Mouse (Mus musculus) induced T-regulatory cell, adult 2 months (primary cell): ENCODE results near the gene Neu2.

Experiments
- DNase-seq: peaks from one replicate; pipeline ENCODE4 v3.0.0-alpha.2; 2012; ENCODE audit warnings: low read depth

Gene Neu2

DNA sequence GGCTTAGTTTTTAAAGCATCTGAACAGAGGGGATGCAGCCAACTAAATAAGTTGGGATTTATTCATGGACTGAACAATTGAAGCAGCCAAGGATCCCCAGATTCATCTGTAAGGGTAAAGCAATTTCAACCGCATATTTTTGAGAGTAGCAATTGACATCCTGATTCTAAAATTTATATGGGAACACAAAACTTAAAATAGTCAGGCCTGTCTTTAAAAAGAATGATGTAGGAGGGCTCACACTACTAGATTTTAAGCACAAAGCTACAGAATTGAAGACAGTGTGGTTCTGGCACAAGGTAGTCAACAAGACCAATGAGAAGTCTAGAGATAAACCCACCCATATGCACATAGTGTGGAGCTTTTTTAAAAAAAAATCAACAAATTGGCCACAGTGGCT, 27.3 kb downstream of the Neu2 start:
- DNase-seq, result no peak

DNA sequence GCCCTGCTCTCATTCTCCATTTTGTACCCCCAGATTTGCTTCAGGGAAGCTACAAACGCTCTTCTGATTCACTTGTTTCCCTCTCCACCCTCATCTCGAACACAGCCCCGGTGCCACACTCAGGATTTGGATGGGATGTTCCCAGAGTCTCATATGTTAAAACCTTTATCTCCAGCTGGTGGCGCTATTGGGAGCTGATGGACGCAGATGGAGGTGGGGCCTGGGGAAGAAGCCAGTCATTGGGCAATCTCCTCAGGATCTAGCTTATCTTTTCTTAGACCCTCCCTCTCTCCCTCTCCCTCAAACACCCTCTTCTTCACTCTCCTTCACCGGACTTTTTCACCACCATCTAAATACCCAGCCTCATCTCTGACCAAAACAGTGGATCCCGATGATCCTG, 31.9 kb downstream of the Neu2 start:
- peak; percentile 57 for DNase-seq

DNA sequence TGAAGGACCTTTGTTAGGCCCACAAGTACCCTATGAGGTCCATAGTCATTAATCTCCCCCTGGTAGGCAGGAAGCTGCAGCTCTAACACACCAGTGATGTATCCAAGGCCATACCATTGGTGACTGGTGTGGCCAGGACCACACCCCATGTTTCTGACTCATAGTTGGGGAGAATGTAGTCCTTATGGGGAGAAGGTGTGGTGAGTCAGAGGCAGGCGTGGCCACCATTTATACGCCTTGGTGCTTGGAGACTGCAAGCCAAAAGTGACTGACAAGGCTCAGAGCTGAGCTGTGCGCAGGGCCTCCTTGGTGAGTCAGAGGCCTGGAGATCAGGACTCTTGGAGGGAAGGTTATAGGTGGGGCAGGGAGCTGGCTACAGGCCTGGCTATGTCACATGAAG, 41.3 kb downstream of the Neu2 start:
- DNase-seq, result peak; percentile 28

DNA sequence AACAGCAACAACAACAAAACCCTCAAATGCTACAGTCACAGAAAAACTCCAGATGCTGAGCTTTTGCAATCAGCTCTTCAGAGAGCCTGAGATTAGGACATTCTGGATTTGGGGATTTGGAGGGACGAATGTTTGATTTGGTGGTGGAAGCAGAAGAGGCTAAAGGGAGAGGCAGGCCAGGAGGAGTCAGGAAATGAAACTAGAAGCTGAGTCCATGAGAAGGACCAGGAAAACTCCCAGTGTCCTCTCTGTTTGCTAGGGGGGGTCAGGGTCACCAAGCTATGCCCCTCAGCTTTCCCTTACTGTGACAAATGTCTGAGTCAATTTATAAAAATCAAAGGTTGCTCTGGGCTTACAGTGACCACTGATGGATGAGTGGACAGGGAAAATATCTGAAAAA, 43.9 kb downstream of the Neu2 start:
- no peak for DNase-seq

DNA sequence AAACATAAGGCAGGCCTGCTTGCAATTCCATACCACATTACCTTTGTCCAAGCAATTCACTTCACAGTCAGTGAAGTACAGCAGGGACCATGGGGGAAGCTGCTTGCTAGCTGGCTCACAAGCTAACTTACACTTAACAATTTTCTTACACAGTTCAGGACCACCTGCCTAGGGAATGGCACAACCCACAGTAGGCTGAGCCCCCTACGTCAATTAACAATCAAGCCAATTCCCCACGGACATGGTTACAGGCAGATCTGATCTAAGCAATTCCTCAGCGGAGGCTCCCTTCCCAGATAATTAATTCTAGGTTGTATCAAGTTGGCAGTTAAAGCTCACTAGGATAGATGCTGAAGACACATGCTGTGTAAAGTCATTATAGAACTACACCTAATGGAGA, 53.3 kb downstream of the Neu2 start:
- DNase-seq, result no peak

DNA sequence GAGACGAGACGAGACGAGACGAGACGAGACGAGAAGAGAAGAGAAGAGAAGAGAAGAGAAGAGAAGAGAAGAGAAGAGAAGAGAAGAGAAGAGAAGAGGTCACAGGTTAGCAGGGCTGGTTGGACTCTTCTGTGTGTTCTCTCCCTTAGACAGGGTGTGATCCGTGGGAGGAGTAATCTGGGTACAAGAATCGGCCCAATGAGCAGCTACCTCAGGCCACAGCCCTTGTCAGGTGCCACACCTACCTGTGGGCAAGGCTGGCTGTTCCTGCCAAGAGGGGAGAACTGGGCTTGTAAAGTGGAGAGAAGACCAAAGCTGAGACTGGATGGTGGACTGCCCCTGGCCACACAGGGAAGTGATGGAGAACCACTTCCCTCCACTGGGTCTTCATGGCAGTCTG, 56.1 kb downstream of the Neu2 start:
- no peak for DNase-seq

DNA sequence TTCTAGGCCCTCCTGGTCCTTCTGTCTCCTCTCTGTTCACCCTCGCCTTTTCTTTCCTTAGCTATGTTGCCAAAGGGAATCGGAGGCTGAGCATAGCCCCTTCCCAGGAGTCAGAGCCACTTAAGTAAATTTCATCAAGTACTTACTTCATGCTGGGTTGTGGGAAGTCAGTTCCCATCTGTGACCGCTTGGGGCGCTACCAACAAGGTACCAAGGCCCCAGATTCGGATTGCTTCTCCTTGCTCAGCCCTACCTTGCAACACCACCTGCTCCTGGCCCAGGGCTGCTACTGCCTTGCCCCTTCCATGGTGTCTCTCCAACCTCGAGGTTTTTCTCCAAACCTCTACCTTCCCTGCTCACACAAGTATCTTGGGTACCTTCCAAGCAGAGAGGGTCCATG, 58.7 kb downstream of the Neu2 start:
- DNase-seq, result peak; percentile 70

DNA sequence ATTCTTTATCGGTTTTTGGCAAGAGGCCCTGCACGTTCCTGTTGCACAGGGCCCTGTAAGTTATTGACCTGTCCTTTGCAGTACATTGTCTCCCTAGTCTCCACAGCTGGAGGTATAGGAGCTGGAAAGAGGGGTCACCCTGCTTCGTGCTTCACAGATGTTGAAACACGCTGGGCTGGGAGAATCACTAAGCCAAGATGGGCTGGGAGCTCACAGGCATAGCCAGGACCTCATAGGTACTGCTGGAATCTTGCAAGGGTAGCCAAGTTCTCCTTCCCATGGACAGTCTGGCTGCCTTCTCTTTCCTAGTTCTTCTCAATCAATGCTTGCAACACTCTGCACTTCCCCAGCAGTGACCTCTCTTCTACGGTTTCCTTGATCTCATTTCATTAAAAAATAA, 63.6 kb downstream of the Neu2 start:
- no peak for DNase-seq

DNA sequence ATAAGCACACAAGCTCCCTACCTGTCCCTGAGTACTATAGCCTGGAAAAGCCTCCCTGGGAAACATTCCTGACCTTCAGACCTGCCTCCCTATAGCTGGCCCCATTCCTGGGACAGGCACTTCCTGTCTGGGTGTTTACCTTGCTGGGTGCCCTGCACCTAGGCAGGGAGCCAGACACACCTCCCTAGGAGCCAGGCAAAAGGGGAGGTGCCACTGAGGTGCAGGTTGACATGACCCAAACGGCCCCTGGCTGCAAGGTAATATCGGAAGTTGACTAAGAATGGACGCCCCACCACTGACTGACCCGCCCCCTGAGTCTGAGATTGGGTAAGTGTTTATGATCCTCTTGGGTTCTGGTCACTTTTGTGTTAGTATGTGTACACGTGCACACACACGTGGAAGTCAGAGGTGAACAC, 64.1 kb downstream of the Neu2 start, which contains the start of gene Ngef:
Gene Ngef, minus strand, starts transcription at position 71 of the 416 bp plus-strand sequence.
- no peak for DNase-seq

DNA sequence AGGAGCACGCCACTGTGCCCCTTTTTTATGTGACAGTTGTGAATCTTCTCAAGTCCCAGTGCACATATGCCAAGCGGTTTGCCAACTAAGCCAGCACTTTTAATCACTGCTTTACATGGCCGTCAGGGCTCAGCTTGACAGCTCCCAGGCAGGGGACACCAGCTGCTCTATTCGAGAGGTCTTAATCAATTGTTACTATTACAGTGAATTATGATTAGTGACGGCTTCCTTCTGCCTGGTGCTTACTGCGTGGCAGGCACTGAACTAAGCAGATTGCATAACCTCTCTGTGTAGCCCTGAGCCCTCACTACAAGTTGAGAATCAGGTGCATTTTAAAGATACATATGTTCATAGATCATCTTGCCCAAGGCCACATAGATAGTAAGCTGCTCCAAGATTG, 64.7 kb downstream of the Neu2 start:
- no peak for DNase-seq

DNA sequence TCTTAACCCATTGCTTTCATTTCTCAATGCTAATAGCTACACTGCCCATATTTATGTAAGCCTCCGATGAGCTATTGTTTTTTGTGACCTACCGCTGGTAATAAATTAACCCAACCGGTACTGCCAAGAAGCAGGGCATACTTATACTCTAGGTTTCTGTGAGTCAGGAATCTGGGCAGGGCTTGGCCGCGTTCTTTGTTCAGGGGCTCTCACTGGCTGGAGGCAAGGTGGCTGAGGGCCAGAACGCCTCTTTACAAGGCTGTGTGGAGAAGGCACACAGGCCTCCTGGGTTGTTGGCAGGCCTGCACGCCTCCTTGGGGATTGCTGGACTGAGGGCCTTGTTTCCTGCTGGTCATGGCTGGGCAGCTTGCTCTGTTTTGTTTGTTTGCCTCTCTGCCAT, 65.1 kb downstream of the Neu2 start:
- no peak for DNase-seq

DNA sequence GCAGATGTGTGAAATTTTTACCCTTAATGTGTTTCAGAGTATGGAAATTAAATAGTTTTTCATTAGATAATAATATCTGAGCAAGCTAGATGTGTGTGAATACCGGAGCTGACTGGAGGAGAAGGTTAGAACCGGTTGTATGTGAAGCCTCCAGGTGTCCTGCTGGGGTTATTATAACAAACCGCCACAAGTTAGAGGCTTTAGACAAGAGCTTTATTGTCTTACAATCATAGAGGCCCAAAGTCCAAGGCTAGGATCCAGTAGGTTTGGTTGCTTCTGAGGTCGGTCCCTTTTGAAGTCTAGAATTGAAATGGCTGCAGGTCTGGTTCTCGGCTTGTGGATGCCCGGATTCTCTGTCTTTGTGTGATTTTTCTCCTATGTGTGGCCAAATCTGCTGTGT, 69.3 kb downstream of the Neu2 start:
- no peak for DNase-seq

DNA sequence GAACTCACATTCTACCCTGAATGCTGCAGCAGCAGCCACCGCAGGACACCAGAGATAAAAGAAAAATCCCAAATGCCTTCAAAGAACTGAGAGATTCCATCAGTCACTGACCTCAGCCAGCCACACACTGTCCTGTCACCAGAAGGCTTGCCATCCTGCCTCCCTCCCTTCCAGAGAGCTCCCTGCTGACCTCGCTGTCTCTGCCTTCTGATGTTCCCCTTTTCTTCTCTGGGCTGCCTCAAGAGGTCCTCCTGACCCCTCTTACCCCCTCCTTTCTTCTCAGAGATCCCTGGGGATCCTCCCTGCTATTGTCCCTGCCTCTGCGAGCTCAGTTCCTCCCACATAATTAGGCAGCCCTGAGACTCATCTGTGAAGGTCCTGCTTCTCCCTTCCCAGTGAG, 71.1 kb downstream of the Neu2 start:
- DNase-seq, result no peak

DNA sequence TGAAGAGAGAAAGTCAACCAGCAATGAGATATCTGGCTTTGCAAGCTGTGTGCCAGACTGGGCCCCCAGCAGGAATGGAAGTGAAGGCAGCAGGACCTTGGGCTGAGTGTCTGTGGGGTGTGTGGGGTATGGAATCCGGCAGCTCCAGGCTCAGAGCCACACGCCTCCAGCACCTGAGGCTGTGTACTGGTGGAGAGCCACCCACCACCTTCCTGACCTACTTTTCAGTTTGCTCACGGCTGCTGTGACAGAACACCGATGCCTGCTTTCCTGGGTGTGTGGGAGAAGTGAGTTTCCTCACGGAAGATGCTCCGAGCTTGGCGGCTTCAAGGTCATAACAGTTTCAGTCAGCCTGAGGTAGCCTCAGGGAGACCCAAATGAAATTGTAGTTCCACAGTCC, 79.5 kb downstream of the Neu2 start:
- DNase-seq, result no peak

DNA sequence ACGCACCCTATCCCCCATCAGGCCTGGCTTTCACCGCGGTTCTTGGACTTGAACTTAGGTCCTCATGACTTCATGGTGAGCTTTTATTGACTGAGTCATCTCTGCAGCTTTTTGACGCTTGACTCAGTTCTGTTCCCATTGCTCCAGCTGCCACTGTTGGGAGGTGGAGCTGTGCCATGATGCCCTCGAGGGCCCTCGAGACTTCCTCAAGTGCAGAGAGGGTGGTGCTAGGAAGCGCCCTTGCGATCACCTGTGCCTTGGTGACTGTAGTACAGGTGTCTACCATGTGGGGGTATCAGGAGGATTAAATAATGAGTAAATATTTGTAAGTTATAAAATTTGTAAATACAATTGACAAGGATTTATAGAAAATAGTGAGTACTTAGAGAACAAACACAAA, 80.3 kb downstream of the Neu2 start:
- DNase-seq, result no peak

DNA sequence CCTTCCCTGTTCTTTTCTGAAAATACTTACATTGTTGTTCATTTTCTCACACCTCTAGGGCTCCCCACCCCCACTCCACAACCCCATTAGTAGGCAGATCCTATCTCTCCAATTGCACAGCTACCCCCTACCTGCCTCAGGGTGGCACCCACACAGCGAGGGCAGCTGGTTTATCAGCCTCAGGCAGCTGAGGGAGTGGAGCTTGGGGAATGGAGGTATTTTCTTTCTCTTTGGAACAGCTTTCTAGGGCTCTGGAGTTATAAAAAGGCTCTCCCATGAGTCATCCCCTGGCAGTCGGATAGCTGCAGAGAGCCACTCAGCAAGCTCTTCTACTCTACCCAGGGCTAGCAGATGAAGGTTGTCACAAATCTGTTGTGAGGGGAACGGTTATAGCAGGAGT, 84.6 kb downstream of the Neu2 start:
- no peak for DNase-seq

DNA sequence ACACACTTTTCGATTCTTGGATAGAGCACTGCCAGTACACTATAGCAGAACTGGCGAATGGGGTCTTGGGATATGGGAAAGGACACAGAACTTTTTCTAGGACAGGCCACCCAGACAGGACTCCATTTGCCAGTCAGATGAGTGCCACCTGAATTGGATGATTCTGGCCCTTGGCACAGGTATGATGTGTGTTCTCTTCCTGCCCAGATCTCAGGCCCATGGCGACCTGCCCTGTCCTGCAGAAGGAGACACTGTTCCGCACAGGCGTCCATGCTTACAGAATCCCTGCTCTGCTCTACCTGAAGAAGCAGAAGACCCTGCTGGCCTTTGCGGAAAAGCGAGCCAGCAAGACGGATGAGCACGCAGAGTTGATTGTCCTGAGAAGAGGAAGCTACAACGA, 85.0 kb downstream of the Neu2 start:
- DNase-seq, result no peak

DNA sequence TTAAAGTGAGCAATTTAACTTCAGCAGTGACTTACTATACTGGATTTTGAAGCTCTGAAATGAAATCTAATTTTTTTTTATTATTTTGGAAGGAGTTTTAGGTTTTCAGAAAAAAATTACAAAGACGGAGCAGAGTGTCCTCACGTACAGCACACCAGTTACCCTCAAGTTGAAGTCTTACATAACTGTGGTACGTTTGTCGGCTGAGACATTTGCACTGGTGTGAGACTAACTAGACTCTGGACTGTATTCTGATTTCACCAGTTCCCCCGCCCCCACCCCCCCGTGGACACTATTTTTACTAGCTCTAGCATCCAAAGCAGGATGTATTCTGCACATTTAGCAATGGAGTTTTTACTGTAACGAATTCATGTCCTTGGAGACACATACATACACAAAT, 90.8 kb downstream of the Neu2 start:
- no peak for DNase-seq

DNA sequence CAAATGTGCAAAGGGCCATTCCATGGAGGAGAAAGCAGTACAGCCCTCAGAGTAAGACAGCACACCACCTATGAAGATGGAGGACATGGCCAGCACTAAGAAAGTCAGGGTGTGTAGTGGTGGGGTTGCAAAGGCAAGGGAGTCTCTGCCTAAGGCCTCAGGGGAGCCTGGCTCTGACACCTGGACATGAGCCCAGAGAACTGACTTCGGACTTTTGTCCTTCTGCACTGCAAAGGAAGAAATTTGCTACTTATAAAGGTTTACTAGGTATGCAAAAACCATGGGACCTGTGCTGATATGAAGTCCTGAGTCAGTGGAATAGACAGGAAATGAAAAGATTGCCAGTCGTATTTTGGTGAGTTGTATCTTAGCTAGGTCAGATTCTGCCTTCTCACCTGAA, 92.1 kb downstream of the Neu2 start:
- no peak for DNase-seq

DNA sequence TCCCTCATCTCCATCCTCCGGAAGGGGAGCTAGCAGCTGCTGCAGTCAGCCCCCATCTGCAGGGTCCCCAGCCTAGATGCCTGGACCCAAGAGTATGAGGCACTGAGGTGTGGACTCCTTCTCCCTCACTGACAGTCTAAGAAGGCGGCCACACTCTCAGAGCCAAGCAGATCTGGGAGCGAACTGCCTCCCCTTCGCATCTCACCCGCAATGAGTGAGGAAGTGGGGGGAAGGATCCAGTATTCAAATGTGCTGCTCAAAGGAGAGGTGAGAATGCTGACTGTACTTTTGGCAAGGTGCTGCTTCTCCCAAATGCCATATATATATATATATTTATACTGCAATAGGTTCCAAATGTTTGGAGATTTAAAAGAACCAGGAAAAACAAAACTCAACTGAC, 93.7 kb downstream of the Neu2 start:
- no peak for DNase-seq

DNA sequence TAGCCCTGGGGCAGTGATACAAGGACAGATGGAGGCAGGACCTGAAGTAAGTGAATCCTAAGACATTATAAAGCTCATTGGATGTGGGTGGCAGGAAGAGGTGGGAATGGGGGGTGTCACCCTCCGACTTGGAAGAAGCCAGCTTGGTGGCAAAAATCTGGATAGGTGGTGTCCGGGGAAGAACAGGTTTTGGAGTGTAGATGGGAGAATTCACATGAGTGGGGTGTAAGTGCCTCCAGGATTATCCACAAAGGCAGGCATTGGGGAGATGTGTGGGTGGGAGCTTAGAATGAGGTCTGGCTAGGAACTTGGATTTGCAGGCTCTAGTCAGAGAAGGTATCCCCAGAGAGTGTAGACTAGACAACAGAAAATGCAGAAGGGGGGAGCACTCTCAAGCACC, 95.6 kb downstream of the Neu2 start:
- DNase-seq, result no peak

DNA sequence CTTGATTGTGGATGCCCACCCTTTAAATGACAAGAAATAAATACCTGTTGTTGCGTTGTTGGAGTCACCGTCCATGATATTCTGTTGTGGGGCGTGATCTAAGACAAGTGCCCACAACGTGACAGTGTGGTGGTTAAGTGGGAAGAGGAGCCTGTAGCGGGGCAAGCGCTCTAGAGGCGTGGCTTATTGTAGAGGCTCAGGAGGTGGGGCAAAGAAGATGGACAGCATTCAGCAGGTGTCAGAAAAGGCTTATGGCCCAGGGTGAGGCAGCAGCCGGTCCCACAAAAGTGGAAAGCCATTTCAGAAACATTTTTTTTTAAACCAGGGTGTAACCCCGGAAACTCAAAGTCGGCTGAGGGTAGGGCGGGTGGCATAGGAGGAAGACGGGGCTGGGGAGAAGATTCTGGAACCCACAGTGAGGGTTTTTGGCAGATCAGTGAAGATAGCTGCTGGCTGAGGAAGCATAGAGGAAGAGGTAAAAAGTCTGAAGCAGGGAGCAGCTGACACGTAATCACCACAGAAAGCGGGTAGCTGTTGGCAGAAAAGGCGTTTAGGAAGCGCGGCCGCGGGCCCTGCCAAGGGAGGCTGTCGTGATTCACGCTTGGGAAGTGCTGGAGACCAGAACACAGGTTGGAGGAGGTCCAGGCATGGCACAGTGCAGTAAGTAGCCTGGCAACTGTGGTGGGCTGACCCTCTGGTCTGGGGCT, 97.8 kb downstream of the Neu2 start:
- peak; percentile 87 for DNase-seq

DNA sequence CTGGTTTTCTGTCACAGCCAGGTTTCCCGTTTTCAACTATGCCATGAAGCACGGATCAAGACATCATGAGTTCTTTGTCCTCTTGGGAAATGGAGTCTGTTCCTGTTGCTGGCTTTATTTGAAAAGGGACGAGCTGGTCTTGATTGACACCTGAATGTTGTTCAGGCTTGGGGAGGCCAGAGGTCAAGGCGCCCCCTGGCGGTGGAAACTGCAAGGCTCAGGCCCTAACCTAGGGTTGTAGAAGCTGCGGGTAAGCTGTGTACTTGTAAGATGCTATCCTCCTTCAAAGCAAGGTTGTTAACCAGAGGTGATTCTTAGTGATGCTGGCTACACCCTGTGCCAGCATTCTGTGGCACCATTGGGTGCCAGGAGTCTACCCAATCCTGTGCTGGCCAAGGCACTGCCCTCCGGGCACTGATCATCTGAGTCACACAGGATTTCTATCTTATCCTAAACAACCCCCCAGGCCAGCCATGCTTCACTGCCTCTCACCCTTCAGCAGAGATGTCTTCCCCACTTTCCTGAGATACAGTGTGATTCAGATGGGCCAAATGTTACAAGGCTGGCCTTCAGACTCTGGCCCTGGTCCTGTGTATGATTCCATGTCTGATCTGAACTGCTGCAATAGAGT, 98.8 kb downstream of the Neu2 start:
- DNase-seq, result peak; percentile 88
